Mouse (Mus musculus) intestine, postnatal 0 days (tissue): ENCODE data around the gene Htt. TPM values are rescaled to one million over a fixed set of nuclear protein-coding genes. Genes with fewer than 3 reads are reported as not detected.

Source experiments
- ATAC-seq: fragments of 200-750 bp; cut with Nextera tagmentation; 2 replicates; pipeline ENCODE4 v1.8.0; 2017; ENCODE audit warnings: mild to moderate bottlenecking, moderate TSS enrichment, moderate library complexity
- H3K27ac ChIP-seq: fragments of 300-500 bp; sonication (generic); 2 replicates; pipeline ENCODE4 v1.5.1; 2014; ENCODE audit warnings: mild to moderate bottlenecking, low read depth, low read length, moderate library complexity
- H3K27me3 ChIP-seq: fragments of 300-500 bp; sonication (generic); replicated peaks from 2 replicates; pipeline ENCODE4 v1.6.1; 2014; ENCODE audit warnings: low read length, mixed read lengths; ENCODE audit not compliant: control insufficient read depth, insufficient read depth
- H3K36me3 ChIP-seq: fragments of 300-500 bp; sonication (generic); 2 replicates; pipeline ENCODE4 v1.6.1; 2014; ENCODE audit warnings: mild to moderate bottlenecking, moderate library complexity; ENCODE audit not compliant: control insufficient read depth, insufficient read depth
- H3K4me1 ChIP-seq: fragments of 300-500 bp; sonication (generic); replicated peaks from 2 replicates; pipeline ENCODE4 v1.6.1; 2014; ENCODE audit warnings: antibody characterized with exemption, low read length, mixed read lengths; ENCODE audit not compliant: control insufficient read depth, insufficient read depth
- H3K4me2 ChIP-seq: fragments of 300-500 bp; sonication (generic); replicated peaks from 2 replicates; pipeline ENCODE4 v1.6.1; 2014; ENCODE audit warnings: low read depth, mild to moderate bottlenecking, moderate library complexity
- H3K4me3 ChIP-seq: fragments of 300-500 bp; sonication (generic); 2 replicates; pipeline ENCODE4 v1.5.1; 2014; ENCODE audit warnings: low read depth, low read length
- H3K9ac ChIP-seq: fragments of 300-500 bp; sonication (generic); 2 replicates; pipeline ENCODE4 v1.6.1; 2014; ENCODE audit warnings: mild to moderate bottlenecking, low read depth, low read length
- H3K9me3 ChIP-seq: fragments of 300-500 bp; sonication (generic); 2 replicates; pipeline ENCODE4 v1.6.1; 2016; ENCODE audit warnings: mixed run types; ENCODE audit not compliant: control insufficient read depth
- CTCF ChIP-seq: sonication (generic); IDR thresholded peaks from 2 replicates; pipeline ENCODE4 v1.5.1; 2016; ENCODE audit warnings: low read depth, mild to moderate bottlenecking, control low read depth, antibody characterized with exemption, moderate library complexity
- WGBS: fragments of 180-500 bp; shearing (Covaris S2); extraction: QIAGEN DNeasy Blood & Tissue Kit; methylation state at CpG from one replicate; pipeline ENCODE4 v1.1.7; 2014; 5-methylcytosine and 5-hydroxymethylcytosine counted together
- polyA plus RNA-seq: library from polyadenylated mRNA; unstranded; fragments of >200 nt; fragmentation: Nextera tagmentation; extraction: Ambion mirVana; gene quantifications from 2 replicates; pipeline ENCODE4 v1.2.1, GENCODE M21; 2015

Htt gene
- polyA plus RNA-seq, 1 experiment from 2014 or later = 3.7 TPM

DNA sequence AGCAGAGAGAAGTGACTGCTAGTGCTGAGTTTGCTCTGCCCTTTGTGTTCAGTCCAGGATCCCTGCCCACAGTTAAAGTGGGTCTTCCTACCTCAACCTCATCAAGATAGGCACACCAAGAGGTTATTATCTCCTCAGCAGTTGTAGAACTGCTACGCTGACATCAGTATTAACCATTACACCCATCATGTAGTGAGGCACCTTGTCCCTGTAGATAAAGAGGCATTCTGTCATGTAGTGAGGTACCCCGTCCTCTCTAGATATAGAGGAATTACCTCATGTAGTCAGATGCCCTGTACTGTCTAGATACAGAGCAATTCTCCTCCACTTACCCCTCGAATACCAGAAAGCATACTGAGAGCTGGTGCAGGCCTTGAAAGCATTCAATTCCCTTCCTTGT lies 119.5 kb downstream of the Htt start:
- Histone ChIP-seq H3K4me2 (no peak overlapping the region), H3K9ac (no peak overlapping the region), H3K27me3 (no peaks in the 10 kb centered on the region), H3K36me3 (peaks cover 68% of the 10 kb centered on the region), H3K4me3 (no peak overlapping the region), H3K27ac (no peak overlapping the region), H3K4me1 (no peaks in the 10 kb centered on the region), H3K9me3 (no peaks in the 10 kb centered on the region)
- TF ChIP-seq CTCF = no peak
- 83% methylated on average over 3 of the region's 3 CpGs for WGBS
- ATAC-seq = no peak

DNA sequence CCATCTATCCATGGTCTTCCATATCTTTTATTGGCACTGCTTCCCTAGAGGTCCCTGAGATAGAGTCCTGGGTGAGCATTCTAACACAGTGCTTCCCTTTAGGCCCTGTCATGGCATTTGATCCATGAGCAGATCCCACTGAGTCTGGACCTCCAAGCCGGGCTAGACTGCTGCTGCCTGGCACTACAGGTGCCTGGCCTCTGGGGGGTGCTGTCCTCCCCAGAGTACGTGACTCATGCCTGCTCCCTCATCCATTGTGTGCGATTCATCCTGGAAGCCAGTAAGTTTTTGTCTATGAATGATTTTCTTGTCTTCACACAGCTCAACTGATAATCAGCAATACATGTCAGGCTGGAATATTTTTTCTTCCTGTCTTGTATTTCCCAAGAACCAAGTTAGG lies 123.7 kb downstream of the Htt start:
- H3K4me1 ChIP-seq = no peaks in the 10 kb centered on the region
- H3K27me3 ChIP-seq = no peaks in the 10 kb centered on the region
- peak; percentile 28 for TF ChIP-seq CTCF
- H3K27ac ChIP-seq = no peak overlapping the region; the same call in 1 of the 2 replicates
- H3K9me3 ChIP-seq = no peaks in the 10 kb centered on the region
- H3K36me3 ChIP-seq = peaks cover 68% of the 10 kb centered on the region
- H3K9ac ChIP-seq = no peak overlapping the region
- ATAC-seq = no peak
- no peak overlapping the region for H3K4me3 ChIP-seq
- no peak overlapping the region for H3K4me2 ChIP-seq
- 92% methylated on average over 3 of the region's 3 CpGs for WGBS

DNA sequence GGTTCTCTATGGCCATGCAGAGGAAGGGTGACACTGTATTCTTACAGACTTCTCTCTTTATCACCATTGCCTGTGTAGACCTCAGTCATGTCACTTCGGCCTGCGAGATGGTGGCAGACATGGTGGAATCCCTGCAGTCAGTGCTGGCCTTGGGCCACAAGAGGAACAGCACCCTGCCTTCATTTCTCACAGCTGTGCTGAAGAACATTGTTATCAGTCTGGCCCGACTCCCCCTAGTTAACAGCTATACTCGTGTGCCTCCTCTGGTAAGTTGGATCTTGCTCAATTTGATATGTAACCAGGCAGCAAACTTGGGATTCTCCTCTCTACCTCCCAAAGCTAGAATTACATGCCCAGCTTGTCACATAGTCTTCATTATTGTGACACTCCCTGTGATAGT lies 127.7 kb downstream of the Htt start:
- no peak overlapping the region for H3K4me2 ChIP-seq
- no peaks in the 10 kb centered on the region for H3K9me3 ChIP-seq
- no peak for TF ChIP-seq CTCF
- H3K4me3 ChIP-seq = no peak overlapping the region
- no peaks in the 10 kb centered on the region for H3K27me3 ChIP-seq
- ATAC-seq = no peak
- H3K9ac ChIP-seq = no peak overlapping the region
- no peak overlapping the region for H3K27ac ChIP-seq
- peaks cover 70% of the 10 kb centered on the region for H3K36me3 ChIP-seq
- 87% methylated on average over 4 of the region's 4 CpGs for WGBS
- no peaks in the 10 kb centered on the region for H3K4me1 ChIP-seq

DNA sequence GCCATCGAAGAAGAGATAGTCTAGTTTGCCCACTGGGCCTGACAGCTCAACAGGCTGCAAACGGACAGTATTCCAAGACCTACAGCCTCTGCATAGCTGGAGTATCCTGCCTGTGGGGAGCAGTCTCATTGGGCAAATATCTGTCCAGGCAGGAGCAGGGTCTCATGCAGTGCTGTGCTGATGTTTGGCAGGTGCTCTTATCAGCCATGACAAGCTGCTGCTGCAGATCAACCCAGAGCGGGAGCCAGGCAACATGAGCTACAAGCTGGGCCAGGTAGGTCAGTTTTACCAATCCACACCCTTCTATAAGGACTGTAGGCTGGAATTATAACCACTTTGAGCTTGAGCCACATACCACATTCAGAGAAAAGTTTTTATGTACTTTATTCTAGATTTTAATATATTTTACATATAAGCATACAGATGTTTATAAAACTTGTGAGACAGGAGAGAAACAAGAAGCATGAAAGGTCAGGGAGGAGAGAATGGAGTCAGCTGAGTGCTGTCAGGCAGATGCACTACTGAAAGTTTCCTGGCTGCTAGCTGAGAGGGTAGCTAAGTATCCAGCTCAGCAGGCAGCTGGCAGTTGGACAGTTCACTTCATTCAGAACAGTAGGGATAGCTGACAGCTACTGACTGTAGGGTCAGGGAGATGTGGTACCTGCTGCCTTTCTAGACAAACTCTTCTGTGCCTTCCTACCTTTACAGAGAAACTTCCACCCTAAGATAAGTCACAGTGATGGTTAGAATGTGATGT lies 135.3 kb downstream of the Htt start:
- TF ChIP-seq CTCF = no peak
- Histone ChIP-seq H3K27me3 (no peaks in the 10 kb centered on the region), H3K9me3 (no peaks in the 10 kb centered on the region), H3K27ac (no peak overlapping the region), H3K36me3 (peaks cover 76% of the 10 kb centered on the region), H3K4me2 (no peak overlapping the region), H3K4me3 (no peak overlapping the region), H3K9ac (no peak overlapping the region), H3K4me1 (no peaks in the 10 kb centered on the region)
- WGBS = 86% methylated on average over 3 of the region's 3 CpGs
- ATAC-seq = no peak

DNA sequence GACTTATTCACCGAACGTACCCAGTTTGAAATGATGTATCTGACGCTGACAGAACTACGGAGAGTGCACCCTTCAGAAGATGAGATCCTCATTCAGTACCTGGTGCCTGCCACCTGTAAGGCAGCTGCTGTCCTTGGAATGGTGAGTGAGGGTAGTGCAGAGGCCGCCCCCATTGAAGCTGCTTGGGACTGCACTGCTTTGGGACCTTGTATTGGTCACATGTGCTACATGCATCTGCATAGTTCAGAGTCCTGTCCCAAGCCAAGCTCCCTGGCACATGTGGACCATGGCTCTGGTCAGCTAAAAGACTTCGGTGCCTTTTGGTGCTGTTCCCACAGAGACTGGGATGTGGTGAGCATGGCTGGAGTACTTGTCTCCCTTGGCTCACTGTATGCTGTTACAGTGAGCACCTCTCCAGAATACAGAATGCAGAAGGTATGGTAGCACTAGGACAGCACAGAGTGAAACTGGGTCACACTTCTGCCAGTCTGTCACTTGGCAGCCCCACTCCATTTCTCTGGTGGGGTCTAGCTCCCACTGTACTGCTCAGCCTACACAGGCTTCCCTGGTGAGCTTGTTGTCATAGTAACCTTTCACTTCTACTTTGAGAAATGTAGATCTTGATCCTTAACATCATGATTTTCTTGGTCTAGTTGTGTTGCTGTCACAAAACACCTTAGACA lies 138.4 kb downstream of the Htt start:
- no peaks in the 10 kb centered on the region for H3K9me3 ChIP-seq
- ATAC-seq = no peak
- 95% methylated on average over 6 of the region's 6 CpGs for whole genome bisulfite sequencing
- H3K27me3 ChIP-seq = no peaks in the 10 kb centered on the region
- no peak overlapping the region for H3K27ac ChIP-seq
- no peak overlapping the region for H3K4me3 ChIP-seq
- H3K36me3 ChIP-seq = peaks cover 70% of the 10 kb centered on the region
- H3K4me1 ChIP-seq = no peaks in the 10 kb centered on the region
- no peak for TF ChIP-seq CTCF
- no peak overlapping the region for H3K9ac ChIP-seq
- no peak overlapping the region for H3K4me2 ChIP-seq

GRCm38 (mm10) chr5:34902371-34902770 lies 140.8 kb downstream of the Htt start:
- no peak overlapping the region for H3K27ac ChIP-seq
- no peaks in the 10 kb centered on the region for H3K9me3 ChIP-seq
- no peaks in the 10 kb centered on the region for H3K4me1 ChIP-seq
- TF ChIP-seq CTCF = no peak
- H3K9ac ChIP-seq = no peak overlapping the region
- H3K27me3 ChIP-seq = no peaks in the 10 kb centered on the region
- no peak overlapping the region for H3K4me3 ChIP-seq
- ATAC-seq = no peak
- no peak overlapping the region for H3K4me2 ChIP-seq
- peaks cover 77% of the 10 kb centered on the region for H3K36me3 ChIP-seq
